Mouse (Mus musculus) spleen, adult 2 months (tissue): ENCODE data around the gene Rsrc1.

Experiments
- CTCF ChIP-seq: fragments of 200-500 bp; IDR thresholded peaks from 2 replicates; pipeline ENCODE4 v1.5.1; 2011; ENCODE audit warnings: mild to moderate bottlenecking, inconsistent platforms; ENCODE audit not compliant: insufficient read depth, insufficient read length, insufficient replicate concordance; ENCODE audit errors: extremely low read depth
- POLR2A ChIP-seq: fragments of 200-500 bp; IDR thresholded peaks from 2 replicates; pipeline ENCODE4 v1.6.1; 2011; ENCODE audit warnings: low read depth, low read length, inconsistent platforms

DNA sequence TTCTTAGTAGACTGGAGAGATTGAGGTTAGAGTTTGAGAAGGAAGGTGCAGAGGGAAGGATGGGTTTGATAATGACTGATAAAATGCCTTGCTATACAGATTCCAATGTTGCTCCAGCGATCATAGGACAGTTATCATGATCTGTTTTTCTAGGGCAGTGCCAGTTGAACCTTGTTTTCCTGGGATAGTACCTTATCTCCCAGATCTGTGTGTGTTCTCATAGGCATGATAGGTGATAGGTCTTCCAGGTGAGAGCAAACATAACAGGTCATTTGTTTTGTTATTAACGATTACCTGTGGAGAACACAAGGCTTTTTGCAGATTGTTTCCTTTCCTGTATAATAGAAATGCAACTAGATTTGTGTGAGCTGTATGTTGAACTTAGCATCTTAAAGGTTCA is 94.3 kb downstream of the Rsrc1 start:
- TF ChIP-seq CTCF, result no peak
- TF ChIP-seq POLR2A, result no peak
